Mouse (Mus musculus): Measurements from ENCODE around the gene Atp1b3. TPM values are rescaled to one million over a fixed set of nuclear protein-coding genes. Genes with fewer than 3 reads are reported as not detected.

The Atp1b3 gene
- polyA plus RNA-seq, 1 experiment from 2014 or later: 69.4 TPM

GRCm38 (mm10) chr9:96383714-96384487, 19.7 kb upstream of the Atp1b3 start:
- H3K4me1 ChIP-seq (replicated peaks): peaks cover 4% of the 10 kb centered on the region
- H3K9ac ChIP-seq: no peak overlapping the region
- no peaks in the 10 kb centered on the region for H3K9me3 ChIP-seq (replicated peaks)
- H3K4me2 ChIP-seq: no peak overlapping the region
- H3K27ac ChIP-seq (replicated peaks): no peak overlapping the region
- no peaks in the 10 kb centered on the region for H3K36me3 ChIP-seq (replicated peaks)
- 69% methylated on average over 18 of the region's 18 CpGs for WGBS (ENCODE audit: insufficient replicate concordance)
- no peak overlapping the region for H3K4me3 ChIP-seq (replicated peaks)
- H3K27me3 ChIP-seq: no peaks in the 10 kb centered on the region
- ATAC-seq (ENCODE audit: insufficient read depth): no peak

GRCm38 (mm10) chr9:96382756-96383155, 18.5 kb upstream of the Atp1b3 start:
- Histone ChIP-seq H3K27me3 (no peaks in the 10 kb centered on the region), H3K4me3 (replicated peaks) (no peak overlapping the region), H3K4me1 (replicated peaks) (peaks cover 4% of the 10 kb centered on the region), H3K36me3 (replicated peaks) (no peaks in the 10 kb centered on the region), H3K9me3 (replicated peaks) (no peaks in the 10 kb centered on the region), H3K4me2 (no peak overlapping the region), H3K9ac (no peak overlapping the region), H3K27ac (replicated peaks) (no peak overlapping the region)
- no peak for ATAC-seq (ENCODE audit: insufficient read depth)
- 70% methylated on average over 4 of the region's 4 CpGs for WGBS (ENCODE audit: insufficient replicate concordance)

- no peak for ATAC-seq (ENCODE audit: insufficient read depth)
- Histone ChIP-seq H3K27ac (replicated peaks) (no peak overlapping the region), H3K4me2 (no peak overlapping the region)
Measured at GRCm38 (mm10) chr9:96381393-96381792, 17.2 kb upstream of the Atp1b3 start.

GRCm38 (mm10) chr9:96379551-96379950, 15.3 kb upstream of the Atp1b3 start:
- Histone ChIP-seq H3K4me3 (replicated peaks) (no peak overlapping the region), H3K4me1 (replicated peaks) (no peaks in the 10 kb centered on the region; the same call in 1 of the 2 replicates), H3K9ac (no peak overlapping the region), H3K27ac (replicated peaks) (no peak overlapping the region), H3K36me3 (replicated peaks) (no peaks in the 10 kb centered on the region), H3K9me3 (replicated peaks) (no peaks in the 10 kb centered on the region), H3K4me2 (no peak overlapping the region), H3K27me3 (no peaks in the 10 kb centered on the region)
- WGBS (ENCODE audit: insufficient replicate concordance): 62% methylated on average over 7 of the region's 7 CpGs
- ATAC-seq (ENCODE audit: insufficient read depth): no peak

More at GRCm38 (mm10) chr9:96381393-96381792, 17.2 kb upstream of the Atp1b3 start:
- WGBS (ENCODE audit: insufficient replicate concordance): 20% methylated on average over 13 of the region's 13 CpGs
- Histone ChIP-seq H3K4me3 (replicated peaks) (no peak overlapping the region), H3K4me1 (replicated peaks) (peaks cover 4% of the 10 kb centered on the region), H3K27me3 (no peaks in the 10 kb centered on the region), H3K9me3 (replicated peaks) (no peaks in the 10 kb centered on the region), H3K9ac (no peak overlapping the region), H3K36me3 (replicated peaks) (no peaks in the 10 kb centered on the region)

- 44% methylated on average over 5 of the region's 5 CpGs for WGBS (ENCODE audit: insufficient replicate concordance)
Measured at GRCm38 (mm10) chr9:96378747-96379146, 14.5 kb upstream of the Atp1b3 start.

GRCm38 (mm10) chr9:96377096-96377495, 12.9 kb upstream of the Atp1b3 start:
- Histone ChIP-seq H3K9me3 (replicated peaks) (no peaks in the 10 kb centered on the region), H3K9ac (no peak overlapping the region), H3K27ac (replicated peaks) (no peak overlapping the region), H3K27me3 (no peaks in the 10 kb centered on the region), H3K36me3 (replicated peaks) (no peaks in the 10 kb centered on the region), H3K4me3 (replicated peaks) (no peak overlapping the region), H3K4me1 (replicated peaks) (no peaks in the 10 kb centered on the region; the same call in 1 of the 2 replicates), H3K4me2 (no peak overlapping the region)
- WGBS (ENCODE audit: insufficient replicate concordance): 84% methylated on average over 1 of the region's 1 CpGs
- no peak for ATAC-seq (ENCODE audit: insufficient read depth)

More at GRCm38 (mm10) chr9:96378747-96379146, 14.5 kb upstream of the Atp1b3 start:
- Histone ChIP-seq H3K4me3 (replicated peaks) (no peak overlapping the region), H3K27me3 (no peaks in the 10 kb centered on the region), H3K9me3 (replicated peaks) (no peaks in the 10 kb centered on the region), H3K4me1 (replicated peaks) (no peaks in the 10 kb centered on the region; the same call in 1 of the 2 replicates), H3K4me2 (no peak overlapping the region), H3K27ac (replicated peaks) (no peak overlapping the region), H3K36me3 (replicated peaks) (no peaks in the 10 kb centered on the region), H3K9ac (no peak overlapping the region)
- no peak; the same call in 1 of the 2 replicates for ATAC-seq (ENCODE audit: insufficient read depth)

GRCm38 (mm10) chr9:96375819-96376218, 11.6 kb upstream of the Atp1b3 start:
- H3K4me3 ChIP-seq (replicated peaks): no peak overlapping the region
- 46% methylated on average over 3 of the region's 3 CpGs for WGBS (ENCODE audit: insufficient replicate concordance)

GRCm38 (mm10) chr9:96371075-96371474, 6.8 kb upstream of the Atp1b3 start:
- H3K9me3 ChIP-seq (replicated peaks): no peaks in the 10 kb centered on the region
- peaks cover 12% of the 10 kb centered on the region for H3K4me1 ChIP-seq (replicated peaks)
- no peak overlapping the region for H3K27ac ChIP-seq (replicated peaks)
- H3K36me3 ChIP-seq (replicated peaks): no peaks in the 10 kb centered on the region
- H3K4me3 ChIP-seq (replicated peaks): no peak overlapping the region
- 69% methylated on average over 5 of the region's 5 CpGs for WGBS (ENCODE audit: insufficient replicate concordance)
- no peak overlapping the region for H3K9ac ChIP-seq
- no peak overlapping the region for H3K4me2 ChIP-seq
- no peaks in the 10 kb centered on the region for H3K27me3 ChIP-seq
- ATAC-seq (ENCODE audit: insufficient read depth): no peak

More at GRCm38 (mm10) chr9:96375819-96376218, 11.6 kb upstream of the Atp1b3 start:
- no peak for ATAC-seq (ENCODE audit: insufficient read depth)
- Histone ChIP-seq H3K9ac (no peak overlapping the region), H3K9me3 (replicated peaks) (no peaks in the 10 kb centered on the region), H3K4me1 (replicated peaks) (no peaks in the 10 kb centered on the region), H3K27me3 (no peaks in the 10 kb centered on the region), H3K36me3 (replicated peaks) (no peaks in the 10 kb centered on the region), H3K27ac (replicated peaks) (no peak overlapping the region), H3K4me2 (no peak overlapping the region)

- no peaks in the 10 kb centered on the region for H3K27me3 ChIP-seq
- peak overlapping the region; percentile 20; the same call in 1 of the 2 replicates for H3K27ac ChIP-seq (replicated peaks)
- no peak overlapping the region for H3K4me2 ChIP-seq
- H3K36me3 ChIP-seq (replicated peaks): no peaks in the 10 kb centered on the region
- no peak for ATAC-seq (ENCODE audit: insufficient read depth)
- 13% methylated on average over 5 of the region's 5 CpGs for WGBS (ENCODE audit: insufficient replicate concordance)
- no peak overlapping the region for H3K9ac ChIP-seq
- H3K9me3 ChIP-seq (replicated peaks): no peaks in the 10 kb centered on the region
- H3K4me1 ChIP-seq (replicated peaks): peaks cover 18% of the 10 kb centered on the region
- H3K4me3 ChIP-seq (replicated peaks): no peak overlapping the region
Measured at GRCm38 (mm10) chr9:96369654-96370384, 5.6 kb upstream of the Atp1b3 start.

- 44% methylated on average over 6 of the region's 6 CpGs for WGBS (ENCODE audit: insufficient replicate concordance)
- no peaks in the 10 kb centered on the region for H3K9me3 ChIP-seq (replicated peaks)
- H3K4me2 ChIP-seq: peak overlapping the region; percentile 93
- ATAC-seq (ENCODE audit: insufficient read depth): no peak
- H3K4me3 ChIP-seq (replicated peaks): no peak overlapping the region
- no peaks in the 10 kb centered on the region for H3K36me3 ChIP-seq (replicated peaks)
- H3K27ac ChIP-seq (replicated peaks): no peak overlapping the region; the same call in 1 of the 2 replicates
- no peaks in the 10 kb centered on the region for H3K27me3 ChIP-seq
- H3K9ac ChIP-seq: no peak overlapping the region
- H3K4me1 ChIP-seq (replicated peaks): peaks cover 41% of the 10 kb centered on the region
Measured at GRCm38 (mm10) chr9:96365271-96365872, 1.1 kb upstream of the Atp1b3 start.

GRCm38 (mm10) chr9:96363581-96364140, 581 bp downstream of the Atp1b3 start:
- Histone ChIP-seq H3K36me3 (replicated peaks) (no peaks in the 10 kb centered on the region), H3K27me3 (no peaks in the 10 kb centered on the region), H3K27ac (replicated peaks) (peak overlapping the region; percentile 95), H3K9ac (peak overlapping the region; percentile 86), H3K4me1 (replicated peaks) (peaks cover 30% of the 10 kb centered on the region), H3K4me3 (replicated peaks) (peak overlapping the region; percentile 86), H3K9me3 (replicated peaks) (no peaks in the 10 kb centered on the region), H3K4me2 (peak overlapping the region; percentile 93)
- WGBS (ENCODE audit: insufficient replicate concordance): under 1% methylated on average over 64 of the region's 64 CpGs
- peak; percentile 72 for ATAC-seq (ENCODE audit: insufficient read depth)
